Mouse (Mus musculus): ENCODE data around the gene Cyp2c54.

DNA sequence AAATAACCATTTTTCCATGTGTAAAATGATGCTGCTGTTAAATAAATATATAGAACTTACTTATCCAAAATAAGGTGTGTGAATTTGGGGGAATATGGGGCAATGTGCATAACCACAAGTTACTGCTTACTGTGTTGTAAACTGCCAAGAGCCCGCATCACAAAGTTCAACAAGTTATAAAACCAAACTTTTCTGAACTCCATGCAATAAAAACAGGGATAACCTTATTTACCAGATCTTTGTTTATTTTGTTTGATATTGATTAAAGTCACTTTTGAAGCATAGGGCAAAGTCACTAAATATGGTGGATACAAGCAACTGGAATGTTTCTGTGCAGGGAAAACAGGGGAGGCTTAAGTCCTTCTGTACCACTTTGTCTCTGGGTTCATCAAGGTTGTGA lies 14.8 kb upstream of the Cyp2c54 start:
- TF ChIP-seq CTCF (IDR thresholded peaks at IDR 0.05; ENCODE audit: low read depth, low read length) (no peak), POLR2A (IDR thresholded peaks at IDR 0.05; ENCODE audit: insufficient read depth, low read length) (no peak)

Data from ES-Bruce4 (cell line).